ENCODE assay signal across 9 mouse cellular contexts in the genomic region with DNA sequence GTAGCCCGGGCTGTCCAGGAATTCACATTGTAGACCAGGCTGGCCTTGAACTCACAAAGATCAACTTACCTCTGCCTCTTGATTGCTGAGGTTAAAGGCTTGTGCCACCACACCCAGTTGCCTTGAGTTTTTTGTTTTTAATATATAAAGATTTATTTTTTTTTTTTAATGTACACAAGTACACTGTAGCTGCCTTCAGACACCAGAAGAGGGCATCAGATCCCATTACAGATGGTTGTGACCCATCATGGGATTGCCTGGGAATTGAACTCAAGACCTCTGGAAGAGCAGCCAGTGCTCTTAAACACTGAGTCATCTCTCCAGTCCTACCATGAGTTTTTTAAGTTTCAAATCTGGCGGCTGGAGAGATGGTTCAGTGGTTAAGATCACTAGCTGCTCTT. TPM values are rescaled to one million over a fixed set of nuclear protein-coding genes. Genes with fewer than 3 reads are reported as not detected.
A peak's percentile ranks its signal among the peaks of the same experiment; 100 is the strongest.
DNase-seq lines count a peak whose midpoint lies in the region; ATAC-seq and TF ChIP-seq lines count a peak whose summit lies in the region.
"Had no signal": no experiment of that assay in that cellular context is flagged by ENCODE, and none has a peak within 500 bp of the region (broad histone marks: within the 10 kb centered on the region; RNA-seq: fewer than 3 reads in every experiment).

No protein-coding gene starts in this region.

- no peak overlapping the region for H3K4me3 ChIP-seq in hindbrain, postnatal 0 days (ENCODE audit: low read length)
- H3K4me3 ChIP-seq in hindbrain, embryonic 12.5 days = no peak overlapping the region
- 0 out of 2 replicates have a peak overlapping the region, but pooled peaks have one; percentile 91 for H3K4me3 ChIP-seq in neural tube, embryonic 13.5 days
- H3K4me3 ChIP-seq in embryonic facial prominence, embryonic 14.5 days (ENCODE audit: low read depth, low read length) = no peak overlapping the region

- H3K9me3 ChIP-seq in hindbrain, postnatal 0 days (ENCODE audit: low read length) = no peaks in the 10 kb centered on the region
- no peaks in the 10 kb centered on the region for H3K9me3 ChIP-seq in hindbrain, embryonic 12.5 days (replicated peaks)
- H3K9me3 ChIP-seq in neural tube, embryonic 13.5 days = no peaks in the 10 kb centered on the region
- no peaks in the 10 kb centered on the region for H3K9me3 ChIP-seq in embryonic facial prominence, embryonic 14.5 days (ENCODE audit: control insufficient read depth, low read length)
- H3K9me3 ChIP-seq: heart, embryonic 15.5 days had no signal

- 66% methylated on average over 2 of the region's 2 CpGs for WGBS in hindbrain, postnatal 0 days
- WGBS in hindbrain, embryonic 12.5 days = 71% methylated on average over 2 of the region's 2 CpGs
- 63% methylated on average over 2 of the region's 2 CpGs for WGBS in neural tube, embryonic 13.5 days
- 69% methylated on average over 2 of the region's 2 CpGs for WGBS in embryonic facial prominence, embryonic 14.5 days

- H3K27me3 ChIP-seq in hindbrain, postnatal 0 days (ENCODE audit: insufficient read depth, low read length) = no peaks in the 10 kb centered on the region
- no peaks in the 10 kb centered on the region for H3K27me3 ChIP-seq in hindbrain, embryonic 12.5 days
- H3K27me3 ChIP-seq in neural tube, embryonic 13.5 days = no peaks in the 10 kb centered on the region
- H3K27me3 ChIP-seq in embryonic facial prominence, embryonic 14.5 days (replicated peaks; ENCODE audit: control insufficient read depth, insufficient read depth, low read length) = no peaks in the 10 kb centered on the region
- H3K27me3 ChIP-seq: heart, embryonic 15.5 days had no signal

- no peak overlapping the region for H3K4me2 ChIP-seq in hindbrain, postnatal 0 days (ENCODE audit: low read depth, low read length)
- H3K4me2 ChIP-seq in hindbrain, embryonic 12.5 days (replicated peaks) = no peak overlapping the region; the same call in 1 of the 2 replicates
- peak overlapping the region; percentile 63; the same call in 1 of the 2 replicates for H3K4me2 ChIP-seq in neural tube, embryonic 13.5 days
- 0 out of 2 replicates have a peak overlapping the region, but pooled peaks have one; percentile 74 for H3K4me2 ChIP-seq in embryonic facial prominence, embryonic 14.5 days (ENCODE audit: low read depth, low read length)

- no peaks in the 10 kb centered on the region for H3K36me3 ChIP-seq in hindbrain, postnatal 0 days (ENCODE audit: insufficient read depth, low read length)
- H3K36me3 ChIP-seq in hindbrain, embryonic 12.5 days = peaks cover 9% of the 10 kb centered on the region
- peaks cover 1% of the 10 kb centered on the region for H3K36me3 ChIP-seq in neural tube, embryonic 13.5 days
- peaks cover 3% of the 10 kb centered on the region for H3K36me3 ChIP-seq in embryonic facial prominence, embryonic 14.5 days (ENCODE audit: control insufficient read depth, insufficient read depth, low read length)

- H3K4me1 ChIP-seq in hindbrain, postnatal 0 days (ENCODE audit: insufficient read depth, low read length) = peaks cover 26% of the 10 kb centered on the region
- H3K4me1 ChIP-seq in hindbrain, embryonic 12.5 days = peaks cover 36% of the 10 kb centered on the region
- peaks cover 63% of the 10 kb centered on the region for H3K4me1 ChIP-seq in neural tube, embryonic 13.5 days (replicated peaks)
- H3K4me1 ChIP-seq in embryonic facial prominence, embryonic 14.5 days (ENCODE audit: control insufficient read depth, insufficient read depth, low read length) = peaks cover 5% of the 10 kb centered on the region

- no peak overlapping the region for H3K9ac ChIP-seq in hindbrain, postnatal 0 days (replicated peaks; ENCODE audit: low read length)
- H3K9ac ChIP-seq in hindbrain, embryonic 12.5 days = no peak overlapping the region
- no peak overlapping the region for H3K9ac ChIP-seq in neural tube, embryonic 13.5 days
- H3K9ac ChIP-seq in embryonic facial prominence, embryonic 14.5 days (ENCODE audit: low read depth, low read length) = no peak overlapping the region

- DNase-seq in hindbrain, postnatal 0 days (ENCODE audit: low spot score) = no peak
- DNase-seq in neural tube, embryonic 10.5 days (ENCODE audit: extremely low spot score, low spot score) = no peak
- no peak for DNase-seq in embryonic facial prominence, embryonic 14.5 days (ENCODE audit: low spot score)
- DNase-seq in adrenal gland, adult 2 months = no peak

- no peak for ATAC-seq in hindbrain, postnatal 0 days
- no peak for ATAC-seq in hindbrain, embryonic 12.5 days (ENCODE audit: low FRiP score)
- ATAC-seq in neural tube, embryonic 13.5 days (ENCODE audit: low read depth) = no peak
- no peak for ATAC-seq in embryonic facial prominence, embryonic 14.5 days (ENCODE audit: low read depth)
- ATAC-seq in CD4-positive, CD25-positive, alpha-beta regulatory T cell, adult 4 months = no peak

- 0 out of 2 replicates have a peak overlapping the region, but pooled peaks have one; percentile 98 for H3K27ac ChIP-seq in hindbrain, postnatal 0 days
- H3K27ac ChIP-seq in hindbrain, embryonic 12.5 days = no peak overlapping the region
- no peak overlapping the region for H3K27ac ChIP-seq in neural tube, embryonic 13.5 days (replicated peaks)
- H3K27ac ChIP-seq in embryonic facial prominence, embryonic 14.5 days (replicated peaks; ENCODE audit: low read depth, low read length) = no peak overlapping the region

- TF ChIP-seq CTCF in hindbrain, postnatal 0 days (IDR thresholded peaks at IDR 0.05; ENCODE audit: low read depth) = 0 out of 2 replicates have a peak, but pooled peaks have one; percentile 8

RNA-seq across cellular contexts. Expression of gene Pex12, which starts 1.0 kb away (rescaled TPM):
- 10.5 and 15.5 TPM in 2 replicates for total RNA-seq in hindbrain, postnatal 0 days (2014; rRNA removed)
- polyA plus RNA-seq in hindbrain, postnatal 0 days (2015; fragmentation: Nextera tagmentation; extraction: Ambion mirVana) = 11.5 and 12.8 TPM in 2 replicates
- 16.4 and 19.8 TPM in 2 replicates for polyA plus RNA-seq in hindbrain, embryonic 12.5 days (2016; fragmentation: Nextera tagmentation; extraction: Ambion mirVana)
- 19.8 and 21.3 TPM in 2 replicates for polyA plus RNA-seq in neural tube, embryonic 13.5 days (2015; fragmentation: Nextera tagmentation; extraction: Ambion mirVana)
- 14.5 and 14.8 TPM in 2 replicates for polyA plus RNA-seq in embryonic facial prominence, embryonic 14.5 days (2014; fragmentation: Nextera tagmentation; extraction: Ambion mirVana)
- polyA plus RNA-seq in CD4-positive, CD25-positive, alpha-beta regulatory T cell, adult 4 months (2017; shearing (Covaris generic)) = 10 to 100 TPM; 12.5 TPM
- total RNA-seq in adrenal gland, adult 2 months (2021) = 10 to 100 TPM; 18.4 to 21.4 TPM
- 12.3 and 12.5 TPM in 2 replicates for polyA plus RNA-seq in adrenal gland, adult 2 months (2012; rRNA removed)

RNA-seq across cellular contexts. Expression of gene Ap2b1, which starts 2.6 kb away (rescaled TPM):
- 208 and 209 TPM in 2 replicates for total RNA-seq in hindbrain, postnatal 0 days (2014; rRNA removed)
- polyA plus RNA-seq in hindbrain, postnatal 0 days (2015; fragmentation: Nextera tagmentation; extraction: Ambion mirVana) = 86.3 and 94.8 TPM in 2 replicates
- polyA plus RNA-seq in hindbrain, embryonic 12.5 days (2016; fragmentation: Nextera tagmentation; extraction: Ambion mirVana) = 113 and 128 TPM in 2 replicates
- 115 and 118 TPM in 2 replicates for polyA plus RNA-seq in neural tube, embryonic 13.5 days (2015; fragmentation: Nextera tagmentation; extraction: Ambion mirVana)
- 65.5 and 72.7 TPM in 2 replicates for polyA plus RNA-seq in embryonic facial prominence, embryonic 14.5 days (2014; fragmentation: Nextera tagmentation; extraction: Ambion mirVana)
- 10 to 100 TPM; 52.3 to 63.9 TPM for polyA plus RNA-seq in CD4-positive, CD25-positive, alpha-beta regulatory T cell, adult 4 months (2017; shearing (Covaris generic))
- 100 to 1,000 TPM; 101 to 104 TPM for total RNA-seq in adrenal gland, adult 2 months (2021)
- polyA plus RNA-seq in adrenal gland, adult 2 months (2012; rRNA removed) = 17.7 and 24.0 TPM in 2 replicates

RNA-seq across cellular contexts. Expression of gene Slfn14, which starts 14.9 kb away (rescaled TPM):
- total RNA-seq in hindbrain, postnatal 0 days (2014; rRNA removed) = not detected in 2 replicates
- polyA plus RNA-seq in hindbrain, postnatal 0 days (2015; fragmentation: Nextera tagmentation; extraction: Ambion mirVana) = 0.05 TPM in 1 of 2 replicates, not detected in the other
- polyA plus RNA-seq in hindbrain, embryonic 12.5 days (2016; fragmentation: Nextera tagmentation; extraction: Ambion mirVana) = 0.87 and 1.1 TPM in 2 replicates
- polyA plus RNA-seq in neural tube, embryonic 13.5 days (2015; fragmentation: Nextera tagmentation; extraction: Ambion mirVana) = 0.08 TPM in 1 of 2 replicates, not detected in the other
- 0.12 and 0.22 TPM in 2 replicates for polyA plus RNA-seq in embryonic facial prominence, embryonic 14.5 days (2014; fragmentation: Nextera tagmentation; extraction: Ambion mirVana)
- polyA plus RNA-seq in CD4-positive, CD25-positive, alpha-beta regulatory T cell, adult 4 months (2017; shearing (Covaris generic)) = not detected
- total RNA-seq in adrenal gland, adult 2 months (2021) = not detected
- polyA plus RNA-seq in adrenal gland, adult 2 months (2012; rRNA removed) = not detected in 2 replicates
- polyA plus RNA-seq: small intestine, adult 2 months had no signal

Comparison
In these comparisons a context has a peak if more than half of its experiments do, and no peak if none do; other contexts are left out.
1. H3K4me2 ChIP-seq: peak in neural tube, embryonic 13.5 days (single experiment) and embryonic facial prominence, embryonic 14.5 days (single experiment); none in hindbrain, postnatal 0 days (single experiment) and hindbrain, embryonic 12.5 days (single experiment).